Mouse (Mus musculus): ENCODE measurements around the gene Gm10282. TPM values are rescaled to one million over a fixed set of nuclear protein-coding genes. Genes with fewer than 3 reads are reported as not detected.
A peak's percentile ranks its signal among the peaks of the same experiment; 100 is the strongest.

Gm10282 gene
- polyA plus RNA-seq, 1 experiment from 2014 or later = 23.1 TPM

- 44% methylated on average over 8 of the region's 8 CpGs for WGBS
- ATAC-seq (ENCODE audit: low read depth) (peak; percentile 84), DNase-seq (ENCODE audit: low spot score) (peak; percentile 77)
- H3K4me1 ChIP-seq (ENCODE audit: control insufficient read depth, insufficient read depth, low read length) = no peaks in the 10 kb centered on the region
- no peak overlapping the region for H3K4me2 ChIP-seq (ENCODE audit: low read depth, low read length)
- H3K27me3 ChIP-seq (replicated peaks; ENCODE audit: control insufficient read depth, insufficient read depth, low read length) = no peaks in the 10 kb centered on the region
- no peaks in the 10 kb centered on the region for H3K9me3 ChIP-seq (ENCODE audit: control insufficient read depth, low read length)
- no peak overlapping the region for H3K4me3 ChIP-seq (ENCODE audit: low read depth, low read length)
- no peak overlapping the region for H3K9ac ChIP-seq (ENCODE audit: low read depth, low read length)
- no peak overlapping the region for H3K27ac ChIP-seq (replicated peaks; ENCODE audit: low read depth, low read length)
- no peaks in the 10 kb centered on the region for H3K36me3 ChIP-seq (ENCODE audit: control insufficient read depth, insufficient read depth, low read length)
Observed at GRCm38 (mm10) chr8:72310849-72311506, 5.9 kb upstream of the Gm10282 start.

GRCm38 (mm10) chr8:72308276-72308675, 3.2 kb upstream of the Gm10282 start:
- Histone ChIP-seq H3K4me1 (ENCODE audit: control insufficient read depth, insufficient read depth, low read length) (peaks cover 2% of the 10 kb centered on the region), H3K27ac (replicated peaks; ENCODE audit: low read depth, low read length) (no peak overlapping the region), H3K9me3 (ENCODE audit: control insufficient read depth, low read length) (no peaks in the 10 kb centered on the region), H3K4me3 (ENCODE audit: low read depth, low read length) (no peak overlapping the region), H3K36me3 (ENCODE audit: control insufficient read depth, insufficient read depth, low read length) (no peaks in the 10 kb centered on the region), H3K9ac (ENCODE audit: low read depth, low read length) (no peak overlapping the region), H3K27me3 (replicated peaks; ENCODE audit: control insufficient read depth, insufficient read depth, low read length) (no peaks in the 10 kb centered on the region), H3K4me2 (ENCODE audit: low read depth, low read length) (no peak overlapping the region)
- ATAC-seq (ENCODE audit: low read depth) (0 out of 2 replicates have a peak, but pooled peaks have one; percentile 44), DNase-seq (ENCODE audit: low spot score) (peak; percentile 47)
- 54% methylated on average over 6 of the region's 6 CpGs for WGBS

- 91% methylated on average over 5 of the region's 5 CpGs for WGBS
- Histone ChIP-seq H3K4me2 (ENCODE audit: low read depth, low read length) (no peak overlapping the region), H3K27me3 (replicated peaks; ENCODE audit: control insufficient read depth, insufficient read depth, low read length) (no peaks in the 10 kb centered on the region), H3K4me1 (ENCODE audit: control insufficient read depth, insufficient read depth, low read length) (peaks cover 8% of the 10 kb centered on the region), H3K4me3 (ENCODE audit: low read depth, low read length) (no peak overlapping the region), H3K27ac (replicated peaks; ENCODE audit: low read depth, low read length) (no peak overlapping the region), H3K36me3 (ENCODE audit: control insufficient read depth, insufficient read depth, low read length) (no peaks in the 10 kb centered on the region), H3K9me3 (ENCODE audit: control insufficient read depth, low read length) (no peaks in the 10 kb centered on the region), H3K9ac (ENCODE audit: low read depth, low read length) (no peak overlapping the region)
- no peak for ATAC-seq (ENCODE audit: low read depth)
- DNase-seq (ENCODE audit: low spot score) = no peak
Observed at GRCm38 (mm10) chr8:72306913-72307312, 1.9 kb upstream of the Gm10282 start.

- peaks cover 8% of the 10 kb centered on the region for H3K4me1 ChIP-seq (ENCODE audit: control insufficient read depth, insufficient read depth, low read length)
- ATAC-seq (ENCODE audit: low read depth) (peak; percentile 58), DNase-seq (ENCODE audit: low spot score) (peak; percentile 79)
- H3K36me3 ChIP-seq (ENCODE audit: control insufficient read depth, insufficient read depth, low read length) = no peaks in the 10 kb centered on the region
- H3K9ac ChIP-seq (ENCODE audit: low read depth, low read length) = no peak overlapping the region
- WGBS = 39% methylated on average over 8 of the region's 8 CpGs
- H3K27me3 ChIP-seq (replicated peaks; ENCODE audit: control insufficient read depth, insufficient read depth, low read length) = no peaks in the 10 kb centered on the region
- H3K9me3 ChIP-seq (ENCODE audit: control insufficient read depth, low read length) = no peaks in the 10 kb centered on the region
- peak overlapping the region; percentile 86 for H3K27ac ChIP-seq (replicated peaks; ENCODE audit: low read depth, low read length)
- no peak overlapping the region for H3K4me3 ChIP-seq (ENCODE audit: low read depth, low read length)
- H3K4me2 ChIP-seq (ENCODE audit: low read depth, low read length) = 0 out of 2 replicates have a peak overlapping the region, but pooled peaks have one; percentile 11
Observed at GRCm38 (mm10) chr8:72303633-72304032, 1.4 kb downstream of the Gm10282 start.

- Histone ChIP-seq H3K9ac (ENCODE audit: low read depth, low read length) (0 out of 2 replicates have a peak overlapping the region, but pooled peaks have one; percentile 22), H3K4me1 (ENCODE audit: control insufficient read depth, insufficient read depth, low read length) (peaks cover 8% of the 10 kb centered on the region), H3K27me3 (replicated peaks; ENCODE audit: control insufficient read depth, insufficient read depth, low read length) (no peaks in the 10 kb centered on the region), H3K4me2 (ENCODE audit: low read depth, low read length) (no peak overlapping the region), H3K27ac (replicated peaks; ENCODE audit: low read depth, low read length) (peak overlapping the region; percentile 86), H3K4me3 (ENCODE audit: low read depth, low read length) (no peak overlapping the region), H3K9me3 (ENCODE audit: control insufficient read depth, low read length) (no peaks in the 10 kb centered on the region), H3K36me3 (ENCODE audit: control insufficient read depth, insufficient read depth, low read length) (no peaks in the 10 kb centered on the region)
- 46% methylated on average over 8 of the region's 8 CpGs for WGBS
- ATAC-seq (ENCODE audit: low read depth) = 0 out of 2 replicates have a peak, but pooled peaks have one; percentile 32
- DNase-seq (ENCODE audit: low spot score) = peak; percentile 46
Observed at GRCm38 (mm10) chr8:72302986-72303612, 2.0 kb downstream of the Gm10282 start.

GRCm38 (mm10) chr8:72301497-72301896, 3.6 kb downstream of the Gm10282 start:
- no peaks in the 10 kb centered on the region for H3K9me3 ChIP-seq (ENCODE audit: control insufficient read depth, low read length)
- WGBS = 85% methylated on average over 5 of the region's 5 CpGs
- no peaks in the 10 kb centered on the region for H3K36me3 ChIP-seq (ENCODE audit: control insufficient read depth, insufficient read depth, low read length)
- no peak overlapping the region for H3K9ac ChIP-seq (ENCODE audit: low read depth, low read length)
- H3K4me3 ChIP-seq (ENCODE audit: low read depth, low read length) = no peak overlapping the region
- no peak overlapping the region for H3K27ac ChIP-seq (replicated peaks; ENCODE audit: low read depth, low read length)
- no peak overlapping the region for H3K4me2 ChIP-seq (ENCODE audit: low read depth, low read length)
- DNase-seq (ENCODE audit: low spot score) = no peak
- no peak for ATAC-seq (ENCODE audit: low read depth)
- H3K27me3 ChIP-seq (replicated peaks; ENCODE audit: control insufficient read depth, insufficient read depth, low read length) = no peaks in the 10 kb centered on the region
- H3K4me1 ChIP-seq (ENCODE audit: control insufficient read depth, insufficient read depth, low read length) = peaks cover 8% of the 10 kb centered on the region

- Histone ChIP-seq H3K27ac (replicated peaks; ENCODE audit: low read depth, low read length) (no peak overlapping the region), H3K36me3 (ENCODE audit: control insufficient read depth, insufficient read depth, low read length) (no peaks in the 10 kb centered on the region), H3K4me1 (ENCODE audit: control insufficient read depth, insufficient read depth, low read length) (peaks cover 11% of the 10 kb centered on the region), H3K9ac (ENCODE audit: low read depth, low read length) (no peak overlapping the region), H3K27me3 (replicated peaks; ENCODE audit: control insufficient read depth, insufficient read depth, low read length) (no peaks in the 10 kb centered on the region), H3K4me2 (ENCODE audit: low read depth, low read length) (no peak overlapping the region), H3K9me3 (ENCODE audit: control insufficient read depth, low read length) (no peaks in the 10 kb centered on the region), H3K4me3 (ENCODE audit: low read depth, low read length) (no peak overlapping the region)
- WGBS = 77% methylated on average over 9 of the region's 9 CpGs
- no peak for ATAC-seq (ENCODE audit: low read depth)
- DNase-seq (ENCODE audit: low spot score) = no peak
Observed at GRCm38 (mm10) chr8:72300654-72301400, 4.2 kb downstream of the Gm10282 start.

- H3K4me2 ChIP-seq (ENCODE audit: low read depth, low read length) = no peak overlapping the region
- 88% methylated on average over 1 of the region's 1 CpGs for WGBS
Observed at GRCm38 (mm10) chr8:72298928-72299327, 6.1 kb downstream of the Gm10282 start.

More at GRCm38 (mm10) chr8:72298928-72299327, 6.1 kb downstream of the Gm10282 start:
- Histone ChIP-seq H3K9ac (ENCODE audit: low read depth, low read length) (no peak overlapping the region), H3K36me3 (ENCODE audit: control insufficient read depth, insufficient read depth, low read length) (no peaks in the 10 kb centered on the region), H3K27me3 (replicated peaks; ENCODE audit: control insufficient read depth, insufficient read depth, low read length) (no peaks in the 10 kb centered on the region), H3K9me3 (ENCODE audit: control insufficient read depth, low read length) (no peaks in the 10 kb centered on the region), H3K4me3 (ENCODE audit: low read depth, low read length) (no peak overlapping the region), H3K27ac (replicated peaks; ENCODE audit: low read depth, low read length) (no peak overlapping the region), H3K4me1 (ENCODE audit: control insufficient read depth, insufficient read depth, low read length) (peaks cover 14% of the 10 kb centered on the region)
- ATAC-seq (ENCODE audit: low read depth) = no peak
- DNase-seq (ENCODE audit: low spot score) = no peak

Data from embryonic facial prominence, embryonic 14.5 days (tissue).